Mouse (Mus musculus): Measurements from ENCODE around the gene Ankrd53. TPM values are rescaled to one million over a fixed set of nuclear protein-coding genes. Genes with fewer than 3 reads are reported as not detected.

The Ankrd53 gene
- polyA plus RNA-seq, 1 experiment from 2014 or later = not detected

GRCm38 (mm10) chr6:83794760-83795296, 32.4 kb downstream of the Ankrd53 start, which contains the start of gene Nagk:
Gene Nagk, plus strand, starts transcription at chr6:83794982.
- peak within 1 kb of the TSS; percentile 96 for H3K27ac ChIP-seq (replicated peaks)
- H3K9ac ChIP-seq = peak within 1 kb of the TSS; percentile 75
- no peaks in the 10 kb centered on the region for H3K27me3 ChIP-seq
- H3K36me3 ChIP-seq = peaks cover 7% of the 10 kb centered on the region; the same call in 1 of the 2 replicates
- no peaks in the 10 kb centered on the region for H3K9me3 ChIP-seq (replicated peaks)
- peak within 1 kb of the TSS; percentile 88 for H3K4me3 ChIP-seq (replicated peaks)
- WGBS = under 1% methylated on average over 43 of the region's 43 CpGs
- H3K4me2 ChIP-seq (replicated peaks) = peak within 1 kb of the TSS; percentile 89
- peak; percentile 95 for ATAC-seq (ENCODE audit: insufficient number of reproducible peaks, low FRiP score, low TSS enrichment, low read depth)
- peaks cover 10% of the 10 kb centered on the region for H3K4me1 ChIP-seq

GRCm38 (mm10) chr6:83795492-83795900, 33.1 kb downstream of the Ankrd53 start:
- Histone ChIP-seq H3K4me1 (peaks cover 10% of the 10 kb centered on the region), H3K4me2 (replicated peaks) (peak overlapping the region; percentile 89), H3K27ac (replicated peaks) (peak overlapping the region; percentile 96), H3K36me3 (peaks cover 13% of the 10 kb centered on the region), H3K27me3 (no peaks in the 10 kb centered on the region), H3K4me3 (replicated peaks) (peak overlapping the region; percentile 88), H3K9ac (peak overlapping the region; percentile 75), H3K9me3 (replicated peaks) (no peaks in the 10 kb centered on the region)
- no peak for ATAC-seq (ENCODE audit: insufficient number of reproducible peaks, low FRiP score, low TSS enrichment, low read depth)
- 5% methylated on average over 13 of the region's 13 CpGs for WGBS

- Histone ChIP-seq H3K27me3 (no peaks in the 10 kb centered on the region), H3K9me3 (replicated peaks) (no peaks in the 10 kb centered on the region), H3K4me3 (replicated peaks) (no peak overlapping the region), H3K9ac (no peak overlapping the region), H3K4me1 (peaks cover 10% of the 10 kb centered on the region), H3K27ac (replicated peaks) (no peak overlapping the region), H3K4me2 (replicated peaks) (no peak overlapping the region), H3K36me3 (peaks cover 24% of the 10 kb centered on the region)
- ATAC-seq (ENCODE audit: insufficient number of reproducible peaks, low FRiP score, low TSS enrichment, low read depth) = no peak
- 62% methylated on average over 3 of the region's 3 CpGs for WGBS
These were observed 34.2 kb downstream of the Ankrd53 start for GRCm38 (mm10) chr6:83796686-83797085.

GRCm38 (mm10) chr6:83802033-83802432, 39.6 kb downstream of the Ankrd53 start:
- Histone ChIP-seq H3K27me3 (no peaks in the 10 kb centered on the region), H3K36me3 (peaks cover 53% of the 10 kb centered on the region), H3K9ac (no peak overlapping the region), H3K4me2 (replicated peaks) (no peak overlapping the region), H3K9me3 (replicated peaks) (no peaks in the 10 kb centered on the region), H3K4me1 (0 out of 2 replicates have a peak, but pooled peaks cover 1% of the 10 kb centered on the region), H3K27ac (replicated peaks) (no peak overlapping the region), H3K4me3 (replicated peaks) (no peak overlapping the region)
- WGBS = 90% methylated on average over 5 of the region's 5 CpGs
- no peak for ATAC-seq (ENCODE audit: insufficient number of reproducible peaks, low FRiP score, low TSS enrichment, low read depth)

DNA sequence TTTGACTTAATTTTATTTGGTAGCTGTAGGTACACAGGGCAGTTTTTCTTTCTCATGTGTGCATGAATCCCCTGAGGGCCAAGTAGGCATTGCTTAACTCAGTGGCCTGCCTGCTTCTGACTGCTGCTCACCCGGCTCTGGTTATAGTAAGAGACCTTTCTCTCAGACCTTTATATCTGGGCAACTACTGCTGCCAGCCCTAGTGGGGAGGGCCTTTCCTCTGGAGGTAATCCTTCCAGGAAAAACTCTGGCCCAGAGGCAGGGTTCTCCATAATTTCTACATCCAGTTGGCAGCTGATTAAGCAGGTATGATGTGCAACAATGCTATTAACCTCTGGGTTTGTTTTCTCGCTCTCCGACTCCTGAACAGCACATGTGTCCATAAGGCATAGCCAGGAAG, 40.4 kb downstream of the Ankrd53 start:
- Histone ChIP-seq H3K36me3 (peaks cover 54% of the 10 kb centered on the region), H3K4me2 (replicated peaks) (no peak overlapping the region), H3K4me1 (no peaks in the 10 kb centered on the region), H3K4me3 (replicated peaks) (no peak overlapping the region), H3K9ac (no peak overlapping the region), H3K27me3 (no peaks in the 10 kb centered on the region), H3K9me3 (replicated peaks) (no peaks in the 10 kb centered on the region), H3K27ac (replicated peaks) (no peak overlapping the region)
- ATAC-seq (ENCODE audit: insufficient number of reproducible peaks, low FRiP score, low TSS enrichment, low read depth) = no peak
- WGBS = 75% methylated on average over 3 of the region's 3 CpGs

GRCm38 (mm10) chr6:83815801-83816200, 53.4 kb downstream of the Ankrd53 start:
- no peaks in the 10 kb centered on the region for H3K9me3 ChIP-seq (replicated peaks)
- no peaks in the 10 kb centered on the region for H3K27me3 ChIP-seq
- H3K4me2 ChIP-seq (replicated peaks) = no peak overlapping the region
- H3K27ac ChIP-seq (replicated peaks) = no peak overlapping the region
- no peak overlapping the region for H3K4me3 ChIP-seq (replicated peaks)
- no peak for ATAC-seq (ENCODE audit: insufficient number of reproducible peaks, low FRiP score, low TSS enrichment, low read depth)
- peaks cover 17% of the 10 kb centered on the region for H3K36me3 ChIP-seq
- 95% methylated on average over 3 of the region's 3 CpGs for WGBS
- H3K4me1 ChIP-seq = peaks cover 4% of the 10 kb centered on the region; the same call in 1 of the 2 replicates
- no peak overlapping the region for H3K9ac ChIP-seq

Other genes with a start within 250 kb of the Ankrd53 start
- 19.5 and 20.9 TPM in 2 replicates for gene Actg2, start 226.4 kb upstream of the Ankrd53 start, polyA plus RNA-seq (2015; fragmentation: Nextera tagmentation; extraction: Ambion mirVana)
- 31.5 and 32.5 TPM in 2 replicates for gene Stambp, start 189.9 kb upstream of the Ankrd53 start, polyA plus RNA-seq (2015; fragmentation: Nextera tagmentation; extraction: Ambion mirVana)
- gene Clec4f, start 106.5 kb upstream of the Ankrd53 start, polyA plus RNA-seq (2015; fragmentation: Nextera tagmentation; extraction: Ambion mirVana) = not detected in 2 replicates
- gene Cd207, start 84.8 kb upstream of the Ankrd53 start, polyA plus RNA-seq (2015; fragmentation: Nextera tagmentation; extraction: Ambion mirVana) = not detected in 2 replicates
- 0.17 and 0.49 TPM in 2 replicates for gene Vax2, start 51.4 kb upstream of the Ankrd53 start, polyA plus RNA-seq (2015; fragmentation: Nextera tagmentation; extraction: Ambion mirVana)
- 3.7 and 5.2 TPM in 2 replicates for gene Atp6v1b1, start 19.7 kb upstream of the Ankrd53 start, polyA plus RNA-seq (2015; fragmentation: Nextera tagmentation; extraction: Ambion mirVana)
- 88.5 and 92.0 TPM in 2 replicates for gene Tex261, start 13.2 kb downstream of the Ankrd53 start, polyA plus RNA-seq (2015; fragmentation: Nextera tagmentation; extraction: Ambion mirVana)
- gene Nagk, start 32.3 kb downstream of the Ankrd53 start, polyA plus RNA-seq (2015; fragmentation: Nextera tagmentation; extraction: Ambion mirVana) = 68.2 and 70.3 TPM in 2 replicates
- 19.9 and 20.4 TPM in 2 replicates for gene Paip2b, start 69.1 kb downstream of the Ankrd53 start, polyA plus RNA-seq (2015; fragmentation: Nextera tagmentation; extraction: Ambion mirVana)
- 52.7 and 56.5 TPM in 2 replicates for gene Zfp638, start 104.5 kb downstream of the Ankrd53 start, polyA plus RNA-seq (2015; fragmentation: Nextera tagmentation; extraction: Ambion mirVana)
- gene Dysf, start 245.9 kb downstream of the Ankrd53 start, polyA plus RNA-seq (2015; fragmentation: Nextera tagmentation; extraction: Ambion mirVana) = 9.6 and 11.8 TPM in 2 replicates

Data from embryonic facial prominence, embryonic 15.5 days (tissue).